Mouse (Mus musculus) ovary, postnatal 36 days (tissue): ENCODE results near the gene Ror2.
"Not testable (repeated sequence)": the region's sequence is repeated elsewhere in the genome, so short reads cannot be mapped to it uniquely, and the experiment has no call there.

Source experiments
- DNase-seq: peaks from one replicate; pipeline ENCODE4 v3.0.0; 2022; ENCODE audit warnings: low spot score, mixed read lengths

The Ror2 gene

DNA sequence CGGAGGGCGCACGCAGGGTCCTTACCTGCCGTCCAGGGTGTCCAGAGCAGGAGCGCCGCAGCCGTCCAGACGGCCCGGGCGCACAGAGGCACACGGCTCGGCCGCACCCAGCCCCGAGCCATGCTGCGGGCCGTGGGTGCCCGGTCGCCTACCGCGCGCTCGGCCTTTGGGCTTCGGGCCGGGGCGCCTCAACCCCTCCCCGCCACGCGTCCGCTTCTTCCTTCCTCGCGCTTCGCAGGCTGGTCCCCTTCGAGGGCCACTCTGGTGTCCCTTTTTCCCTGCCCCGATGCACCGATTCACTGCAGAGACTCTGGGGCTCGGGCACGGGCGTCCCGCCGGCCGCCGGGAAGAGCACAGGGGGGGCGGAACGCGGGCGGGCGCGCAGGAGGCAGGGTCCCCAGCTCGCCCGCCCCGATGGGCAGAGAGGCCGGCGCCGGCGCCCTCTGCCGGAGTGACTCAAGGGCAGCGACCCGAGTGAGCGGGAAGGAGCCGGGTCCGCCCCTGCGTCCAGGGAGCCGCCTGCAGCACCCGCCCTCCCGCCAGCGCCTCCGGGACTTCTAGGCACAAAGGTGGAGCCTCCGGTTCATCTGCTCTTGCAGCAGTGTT lies at the start of gene Ror2:
Gene Ror2, minus strand, starts transcription at position 369 of the 606 bp plus-strand sequence.
- peak; percentile 70 for DNase-seq

DNA sequence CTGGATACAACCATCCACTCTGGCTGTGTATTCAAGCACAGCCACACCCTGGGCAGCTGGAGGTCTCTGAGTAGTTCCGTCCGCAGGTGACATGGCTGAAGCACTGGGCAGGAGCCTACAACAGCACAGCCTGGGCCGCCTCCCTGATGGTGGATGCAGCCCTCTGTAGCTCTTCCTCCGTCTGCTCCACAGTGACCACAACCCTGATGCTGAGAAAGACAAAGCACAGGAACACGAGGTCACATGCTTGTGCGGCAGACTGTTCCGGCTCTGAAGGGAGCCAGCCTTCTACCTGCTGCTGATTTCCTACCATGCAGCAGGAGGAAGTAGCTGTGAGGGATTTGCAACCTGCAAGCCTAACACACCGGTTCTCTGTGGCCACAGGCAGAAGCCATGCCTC lies 47.8 kb upstream of the Ror2 start:
- DNase-seq = no peak

DNA sequence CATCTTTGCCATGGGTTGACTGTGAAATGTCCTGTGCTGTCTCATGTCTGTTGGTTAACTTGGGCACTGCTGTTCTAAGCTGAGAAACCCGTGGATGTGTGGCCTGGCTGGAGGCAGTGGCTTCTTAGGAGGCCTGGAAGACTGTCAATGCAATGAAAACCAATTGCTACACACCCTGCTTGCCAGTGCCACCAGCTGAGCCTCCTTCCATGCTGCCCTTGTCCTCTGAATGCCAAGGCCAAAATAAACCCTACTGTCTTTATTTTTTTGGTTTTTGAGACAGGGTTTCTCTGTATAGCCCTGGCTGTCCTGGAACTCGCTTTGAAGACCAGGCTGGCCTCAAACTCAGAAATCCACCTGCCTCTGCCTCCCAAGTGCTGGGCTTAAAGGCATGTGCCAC lies 44.3 kb upstream of the Ror2 start:
- DNase-seq = no peak

DNA sequence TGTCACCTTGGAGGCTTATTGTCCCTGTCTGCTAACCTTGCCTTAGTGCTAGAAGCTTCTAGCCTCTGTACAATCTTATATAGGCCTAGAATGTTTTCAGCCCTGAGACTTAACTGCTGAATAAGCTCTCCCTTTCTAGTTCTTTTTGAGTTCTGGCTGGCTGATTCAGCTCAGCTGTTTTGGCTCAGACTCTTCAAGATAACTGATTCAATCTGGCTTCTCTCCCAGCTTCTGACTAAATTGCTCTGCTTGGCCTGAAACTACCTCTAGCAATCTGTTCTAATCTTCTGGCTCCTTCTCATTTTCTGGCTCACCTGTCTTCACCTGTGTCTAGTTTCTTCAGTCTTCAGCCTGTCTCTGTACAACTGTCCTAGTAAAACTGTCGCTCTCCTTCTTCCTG lies 39.6 kb upstream of the Ror2 start:
- DNase-seq = no peak

DNA sequence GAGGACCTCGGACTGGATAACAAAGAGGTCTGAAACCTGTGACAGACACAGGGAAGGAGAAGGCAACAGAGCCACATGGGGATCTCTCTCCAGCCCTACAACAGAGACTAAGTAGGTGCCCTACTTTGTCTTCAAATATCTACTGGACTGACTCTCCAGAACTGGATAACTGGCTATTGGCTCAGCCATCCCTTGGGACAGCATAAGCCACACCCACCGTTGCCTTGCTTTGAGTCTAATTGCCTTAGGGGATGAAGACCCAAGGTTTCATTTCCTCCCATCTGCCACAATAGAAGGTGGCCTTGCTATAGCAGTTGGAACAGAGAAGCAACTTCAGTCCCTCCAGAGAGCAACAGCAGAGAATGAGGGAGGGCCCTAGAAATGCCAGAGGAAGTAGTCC lies 37.7 kb upstream of the Ror2 start:
- DNase-seq = no peak

DNA sequence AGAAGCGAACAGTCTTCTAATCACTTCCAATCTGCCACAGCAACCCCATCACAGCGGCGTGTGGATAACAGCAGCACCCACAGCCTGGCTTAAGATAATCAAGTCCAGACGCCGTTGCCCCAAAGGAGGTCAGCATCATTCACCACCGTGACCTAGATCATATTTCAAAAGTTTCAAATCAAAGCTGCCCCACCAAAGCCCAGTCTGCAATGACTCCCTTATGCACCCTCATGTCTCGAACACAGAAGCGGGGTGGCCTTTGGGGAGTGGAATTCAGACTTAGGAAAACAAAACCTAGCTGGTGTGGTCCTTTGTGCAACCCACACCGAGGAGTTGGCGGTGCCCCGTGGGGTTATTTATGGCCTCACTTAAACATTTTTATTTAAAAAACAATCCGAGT lies 35.0 kb upstream of the Ror2 start:
- no peak for DNase-seq

DNA sequence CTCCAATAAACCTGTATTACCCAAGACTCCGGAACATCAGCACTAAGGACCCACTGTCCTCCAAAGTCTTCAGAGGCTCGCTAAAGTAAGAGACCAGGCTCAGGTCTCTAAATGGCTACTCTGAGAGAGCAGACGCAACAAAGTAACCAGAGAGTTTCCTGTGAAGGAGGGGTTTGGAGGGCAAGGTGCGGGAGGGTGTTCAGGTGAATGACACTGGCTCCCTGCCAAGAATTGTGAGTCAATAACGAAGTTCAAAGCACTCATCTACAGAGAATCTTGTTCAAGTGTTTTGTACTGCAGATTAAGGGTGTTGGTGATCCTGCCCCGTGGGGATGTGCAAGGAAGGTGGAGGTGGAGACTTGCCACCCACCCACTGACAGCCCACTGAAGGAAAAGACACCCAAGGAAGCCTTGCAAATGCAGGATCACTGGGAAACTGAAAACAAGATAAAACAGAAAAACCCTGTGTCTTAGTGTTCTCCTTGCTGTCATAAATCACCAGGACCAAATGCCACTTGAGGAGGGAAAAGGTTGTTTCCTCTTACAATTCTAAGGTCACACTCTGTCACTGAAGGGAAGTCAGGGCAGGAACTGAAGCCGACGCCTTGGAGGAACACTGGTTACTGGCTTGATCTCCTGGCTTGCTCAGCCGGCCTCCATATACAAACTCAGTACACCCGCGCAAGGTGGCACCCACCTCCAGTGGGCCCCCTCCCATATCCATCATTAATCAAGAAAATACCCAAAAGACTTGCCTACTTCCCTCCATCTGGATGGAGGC lies 30.8 kb upstream of the Ror2 start:
- no peak for DNase-seq

DNA sequence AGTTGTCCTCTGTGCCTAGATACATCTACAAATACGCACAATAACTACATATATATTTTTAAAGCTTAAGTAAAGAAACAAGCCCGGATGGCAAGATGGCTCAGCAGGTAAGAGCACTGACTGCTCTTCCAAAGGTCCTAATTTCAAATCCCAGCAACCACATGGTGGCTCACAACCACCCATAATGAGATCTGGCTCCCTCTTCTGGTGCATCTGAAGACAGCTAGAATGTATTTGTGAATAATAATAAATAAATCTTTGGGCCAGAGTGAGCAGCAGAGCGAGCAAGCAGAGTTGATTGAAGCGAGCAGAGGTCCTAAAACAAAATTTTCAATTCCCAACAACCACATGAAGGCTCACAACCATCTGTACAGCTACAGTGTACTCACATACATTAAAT lies 29.8 kb upstream of the Ror2 start:
- DNase-seq = not testable (repeated sequence)

DNA sequence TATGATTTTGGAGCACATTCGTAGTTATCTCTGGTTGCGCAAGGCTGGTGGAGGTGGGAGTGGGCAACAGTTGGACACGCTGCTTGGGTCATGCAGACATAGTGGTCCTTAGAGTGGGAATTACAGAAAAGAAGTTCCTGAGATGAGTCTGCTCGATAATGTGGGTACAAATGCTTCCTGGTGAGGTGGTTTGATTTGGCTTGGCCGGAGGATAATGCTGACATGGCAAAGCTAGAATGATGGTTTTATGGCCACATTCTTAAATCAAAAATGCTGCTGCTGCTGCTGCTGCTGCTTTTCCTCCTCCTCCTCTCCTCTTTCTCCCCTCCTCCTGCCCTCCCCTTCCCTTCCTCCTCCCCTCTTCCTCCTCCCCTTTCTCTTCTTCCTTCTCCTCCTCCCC lies 24.5 kb upstream of the Ror2 start:
- DNase-seq = no peak

DNA sequence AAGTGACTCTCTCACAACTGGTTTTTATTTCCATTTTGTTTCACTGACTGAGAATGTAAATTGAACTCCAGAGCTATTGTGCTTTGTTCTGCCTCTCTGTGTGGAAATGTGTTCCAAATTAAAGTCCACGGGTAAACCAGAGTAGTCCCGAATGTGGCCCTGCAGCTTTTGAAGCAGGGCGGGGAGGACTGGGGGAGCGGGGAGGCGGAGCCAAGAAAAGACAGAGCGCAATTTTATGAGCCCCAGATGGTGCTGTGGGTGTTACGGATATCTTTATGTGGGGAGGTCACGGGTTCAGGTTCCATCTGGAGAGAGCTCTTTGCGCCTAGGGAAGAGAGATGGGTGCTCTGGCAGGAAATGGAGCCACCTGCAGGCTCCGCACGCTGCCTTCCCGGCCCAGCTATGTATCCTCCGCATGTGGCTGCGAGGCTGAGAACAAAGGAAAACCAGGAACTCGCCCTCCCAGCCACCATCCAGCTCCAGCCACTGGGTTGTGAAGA lies 23.8 kb upstream of the Ror2 start:
- DNase-seq = peak; percentile 40

DNA sequence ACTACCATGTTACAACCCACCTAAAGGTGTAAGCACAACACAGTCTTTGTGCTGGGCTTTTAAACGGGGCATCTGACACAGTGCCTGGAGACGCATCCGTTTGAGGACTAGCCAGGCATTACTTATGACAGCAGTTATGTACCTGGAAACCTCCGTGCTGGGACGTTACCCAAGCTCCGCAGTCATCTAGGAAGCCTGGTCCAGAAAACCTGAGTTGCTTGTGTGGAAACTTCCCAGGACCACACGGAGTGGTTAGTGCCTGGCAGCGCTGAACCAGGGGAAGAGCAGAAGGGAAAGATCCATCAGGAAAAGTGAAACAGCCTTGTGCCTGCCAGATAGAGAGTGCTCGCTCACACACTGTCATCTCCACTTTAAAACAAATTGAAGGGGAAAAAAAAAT lies 23.2 kb upstream of the Ror2 start:
- DNase-seq = no peak

DNA sequence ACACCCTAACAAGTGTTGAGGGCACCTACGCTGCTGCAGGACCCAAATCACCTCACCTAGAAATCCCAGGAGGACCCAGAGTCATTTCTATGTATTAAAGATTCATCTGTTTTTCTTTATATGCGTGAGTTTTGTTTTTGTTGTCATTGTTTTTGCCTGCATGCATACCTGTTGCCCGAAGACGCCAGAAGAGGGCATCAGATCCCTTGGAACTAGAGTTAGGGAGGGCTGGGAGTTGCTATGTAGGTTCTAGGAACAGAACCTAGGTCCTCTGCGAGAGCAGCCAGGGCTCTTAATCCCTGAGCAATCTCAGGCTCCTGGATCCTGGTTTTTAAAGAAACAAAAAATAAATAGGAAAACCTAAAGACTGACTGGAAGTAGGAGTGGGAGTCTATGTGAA lies 20.9 kb upstream of the Ror2 start:
- DNase-seq = no peak

DNA sequence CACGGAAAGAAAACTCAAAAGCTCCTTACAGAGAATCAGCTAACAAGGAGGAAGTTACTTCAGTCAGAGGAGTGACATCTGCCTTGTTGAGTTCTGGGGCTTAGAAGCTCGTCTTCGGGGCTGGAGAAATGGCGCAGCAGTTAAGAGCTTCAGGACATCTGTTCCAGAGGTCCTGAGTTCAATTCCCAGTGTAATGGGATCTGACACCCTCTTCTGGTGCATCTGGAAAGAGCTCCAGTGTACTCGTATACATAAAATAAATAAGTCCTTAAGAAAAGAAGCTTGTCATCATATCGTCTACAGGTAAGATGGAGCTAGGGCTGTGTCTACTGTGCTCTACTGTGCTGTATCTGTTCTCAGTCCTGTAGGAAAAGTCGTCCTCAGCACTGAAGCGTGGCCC lies 19.3 kb upstream of the Ror2 start:
- no peak for DNase-seq

DNA sequence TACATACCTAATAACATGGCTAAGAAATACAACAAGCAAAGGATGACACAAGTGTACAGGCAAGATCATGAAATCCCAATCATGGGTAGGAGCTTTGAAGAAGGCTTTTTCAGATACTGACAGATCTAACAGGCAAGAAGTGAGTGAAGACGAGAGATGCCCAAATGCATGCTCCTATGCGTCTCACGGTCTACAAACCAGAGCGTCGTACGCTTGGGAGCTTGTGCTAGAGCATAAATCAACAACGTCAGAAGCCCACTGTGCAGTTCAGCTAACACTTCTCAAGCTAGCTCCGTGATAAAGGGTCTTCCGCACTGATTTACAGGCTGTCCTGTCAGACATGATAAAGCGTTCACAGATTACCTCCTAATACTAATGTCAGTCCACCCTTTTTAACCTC lies 16.8 kb upstream of the Ror2 start:
- DNase-seq = no peak

DNA sequence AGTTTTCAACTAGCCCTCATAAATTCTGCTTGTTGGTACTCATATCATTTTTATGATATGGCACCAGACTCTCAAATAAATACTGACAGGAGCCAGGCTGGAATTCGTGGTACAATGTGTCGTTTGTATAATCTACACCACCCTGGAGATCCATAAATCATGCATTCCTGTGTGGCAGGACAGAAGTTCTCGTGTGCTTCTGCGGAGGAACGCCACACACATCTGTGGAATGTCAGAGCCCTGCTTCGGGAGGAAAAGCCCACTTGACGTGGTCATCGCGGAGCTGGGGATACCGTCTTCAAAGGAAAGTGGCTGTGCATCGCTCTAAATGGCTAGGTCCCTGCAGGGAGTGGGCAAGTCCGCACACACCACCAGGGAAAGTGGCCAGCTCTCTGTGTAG lies 7.1 kb upstream of the Ror2 start:
- DNase-seq = no peak

DNA sequence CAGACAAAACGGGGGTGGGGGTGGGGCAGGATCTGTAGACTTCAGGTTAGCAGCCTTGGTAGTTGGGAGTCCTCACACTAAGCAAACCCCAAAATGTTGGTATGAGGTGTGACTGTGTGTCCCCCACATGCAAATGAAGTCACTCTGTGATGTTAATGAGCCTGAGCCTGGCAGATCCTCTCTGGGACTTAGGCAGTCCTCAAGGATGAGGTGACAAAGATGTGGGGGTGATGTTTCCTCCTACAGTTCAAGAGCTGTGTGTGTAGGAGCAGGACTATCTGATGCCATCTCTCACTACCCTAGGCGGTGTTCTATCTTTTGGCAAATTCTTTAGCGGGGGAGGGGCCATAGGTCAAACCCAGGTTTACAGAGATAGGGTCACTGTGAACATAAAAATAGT lies 6.3 kb upstream of the Ror2 start:
- DNase-seq = no peak

DNA sequence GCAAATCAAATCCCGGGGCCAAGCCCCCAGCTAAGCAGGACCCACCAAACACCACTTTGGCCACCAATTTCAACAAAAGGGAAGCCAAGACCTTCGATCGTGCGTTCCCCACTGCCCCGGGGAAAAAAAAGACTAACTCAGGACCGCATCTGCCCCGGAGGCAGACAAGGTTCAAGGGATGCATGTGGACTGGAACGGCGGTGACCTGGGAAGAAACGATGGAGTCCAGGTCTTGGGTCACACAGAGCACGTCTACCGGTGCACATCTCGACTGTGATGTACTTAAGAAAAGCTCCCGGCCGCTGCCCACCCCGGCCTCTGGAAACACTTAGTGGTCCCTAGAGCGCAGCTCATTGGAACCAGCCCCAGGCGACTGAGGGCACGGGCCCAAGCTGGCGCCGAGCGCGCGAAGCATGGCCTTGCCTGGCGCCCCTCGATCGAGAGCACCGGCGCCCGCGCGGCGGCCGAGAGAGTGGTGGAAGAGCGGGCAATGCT lies 616 bp downstream of the Ror2 start:
- DNase-seq = peak; percentile 34

DNA sequence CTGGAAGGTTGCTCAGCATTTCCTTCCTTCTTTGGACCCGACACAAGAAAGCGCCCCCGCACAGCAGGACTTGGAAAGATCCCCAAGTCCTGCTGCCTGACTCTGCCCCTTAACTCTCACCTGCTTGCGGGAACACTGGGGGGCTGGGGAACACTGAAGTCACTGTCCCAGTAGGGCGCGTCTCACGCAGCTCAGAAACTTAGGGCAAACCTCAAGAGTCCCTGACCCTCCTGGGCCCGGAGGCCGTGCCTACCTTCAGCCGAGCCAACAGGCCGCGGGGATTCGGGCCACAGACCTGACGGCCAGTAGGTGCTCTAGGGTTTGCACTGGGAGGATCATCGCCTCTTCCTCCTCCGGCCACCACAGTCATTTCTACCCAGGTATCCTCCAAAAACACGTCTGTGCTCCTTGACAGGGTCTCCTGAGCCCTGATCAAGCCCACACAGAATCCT lies 1.2 kb downstream of the Ror2 start:
- no peak for DNase-seq

DNA sequence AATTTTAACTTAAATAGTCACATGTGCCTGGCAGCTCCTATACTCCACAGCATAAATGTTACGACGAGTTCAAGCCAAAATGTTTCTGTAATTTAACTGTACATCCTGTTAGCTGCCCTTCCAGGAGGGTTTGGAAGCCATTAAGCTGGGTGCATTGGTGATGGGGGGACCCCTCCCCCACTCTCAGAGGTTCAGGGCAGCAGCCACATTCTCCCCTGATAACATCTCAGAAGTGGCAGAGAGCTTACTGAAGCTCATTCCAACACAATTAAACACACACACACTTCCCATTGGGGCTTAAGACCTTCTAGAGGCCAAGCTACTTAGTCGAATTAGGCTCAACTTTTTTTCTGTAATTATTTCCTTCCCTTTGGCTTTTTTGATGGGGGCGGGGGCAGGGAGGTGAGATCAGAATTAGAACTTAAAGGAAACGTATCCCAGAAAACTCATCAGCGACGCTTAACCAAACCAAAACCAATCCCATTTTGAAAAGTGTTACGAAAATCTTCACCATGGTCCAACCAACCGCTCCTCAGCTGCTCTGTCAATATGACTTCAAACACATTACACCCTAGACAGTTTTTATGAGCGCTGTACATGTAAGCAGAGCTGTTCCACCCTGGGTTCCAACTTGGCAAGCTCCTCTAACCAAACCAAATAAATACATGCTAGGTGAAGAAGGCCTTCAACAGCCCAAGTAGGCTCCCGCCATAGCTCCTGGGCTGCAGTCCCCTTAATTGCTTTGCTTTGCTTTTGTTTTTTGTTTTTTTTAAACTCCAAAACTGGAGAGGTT lies 4.1 kb downstream of the Ror2 start:
- DNase-seq = no peak

DNA sequence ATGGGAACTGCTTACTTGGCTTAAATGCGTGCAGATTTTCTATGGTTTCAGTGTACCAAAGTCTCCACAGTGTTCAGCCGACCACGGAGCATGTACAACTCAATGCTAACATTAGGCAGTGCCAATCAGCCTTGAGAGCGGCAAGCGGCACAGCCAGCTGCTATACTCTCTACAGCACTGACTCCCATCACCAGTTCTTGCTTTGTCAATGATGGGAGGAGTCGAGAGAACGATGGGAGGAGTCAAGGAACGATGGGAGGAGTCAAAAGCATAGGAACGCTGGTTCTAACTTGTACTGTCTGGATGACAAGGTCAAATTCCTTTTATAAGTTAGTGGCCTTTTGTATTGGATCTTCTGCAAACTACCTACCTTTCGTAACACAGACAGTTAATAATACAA lies 7.0 kb downstream of the Ror2 start:
- DNase-seq = no peak

DNA sequence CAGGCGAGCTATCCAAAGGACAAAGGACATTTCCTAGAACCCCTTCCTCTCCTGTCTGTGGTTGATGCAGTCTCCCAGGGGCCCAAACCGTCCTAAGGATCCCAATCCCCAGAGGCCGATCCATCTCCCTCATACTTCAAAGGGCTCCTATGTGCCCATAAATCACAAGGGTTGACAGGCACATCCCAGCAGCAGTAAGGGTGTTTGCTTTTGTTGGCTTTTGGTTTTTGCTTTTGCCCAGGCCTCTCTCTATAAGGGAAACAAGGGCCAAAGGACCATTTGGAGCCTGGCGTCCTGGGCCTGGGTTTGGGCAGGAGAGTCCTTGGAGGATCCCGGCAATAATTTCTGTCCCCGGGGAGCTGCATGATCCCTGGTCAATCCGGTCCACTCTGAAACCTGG lies 9.5 kb downstream of the Ror2 start:
- no peak for DNase-seq

DNA sequence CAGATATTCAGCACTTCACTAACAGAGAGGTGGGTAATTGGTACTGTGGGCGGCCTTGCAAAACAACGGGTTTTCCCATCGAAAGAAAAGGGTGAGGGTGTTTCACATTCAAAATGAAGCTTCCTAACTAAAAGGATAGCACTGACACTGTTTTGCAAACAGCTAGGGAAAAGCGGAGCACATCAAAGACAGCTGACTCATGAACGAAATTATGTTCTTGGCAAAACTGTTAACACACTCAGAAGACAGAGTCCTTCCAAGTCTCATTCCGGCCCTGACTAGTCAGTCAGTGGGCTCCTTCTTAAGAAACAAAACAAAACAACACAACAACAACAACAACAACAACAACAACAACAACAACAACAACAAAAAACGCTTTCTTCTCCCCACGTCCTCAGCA lies 10.1 kb downstream of the Ror2 start:
- no peak for DNase-seq

DNA sequence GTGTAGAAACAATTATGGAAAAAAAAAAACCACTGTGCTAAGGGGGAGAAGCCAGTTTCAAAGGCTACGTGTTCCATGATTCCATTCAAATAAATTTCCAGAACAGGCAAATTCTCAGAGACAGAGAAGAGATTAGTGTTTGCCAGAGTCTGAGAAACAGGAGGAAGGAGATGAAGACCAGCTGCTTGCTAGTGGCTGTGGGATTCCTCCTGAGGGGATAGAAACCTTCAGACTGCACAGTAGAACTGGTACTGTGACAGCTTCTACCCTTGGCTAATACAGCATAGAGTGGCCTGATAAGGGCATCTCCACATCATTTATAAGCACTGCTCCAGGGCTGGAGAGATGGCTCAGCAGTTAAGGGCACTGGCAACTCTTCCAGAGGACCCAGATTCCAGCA lies 11.2 kb downstream of the Ror2 start:
- DNase-seq = no peak
